Mouse (Mus musculus) testis, adult 2 months (tissue): Measurements from ENCODE around the gene 2310050C09Rik.

ENCODE experiments used
- CTCF ChIP-seq: fragments of 200-500 bp; IDR thresholded peaks from 2 replicates; pipeline ENCODE4 v1.5.1; 2012; ENCODE audit warnings: low read depth, mild to moderate bottlenecking, inconsistent platforms, low read length, moderate library complexity; ENCODE audit not compliant: control insufficient read depth, insufficient read depth, insufficient replicate concordance
- POLR2A ChIP-seq: fragments of 200-500 bp; IDR thresholded peaks from 2 replicates; pipeline ENCODE4 v1.6.1; 2012; ENCODE audit warnings: low read depth, mild to moderate bottlenecking, inconsistent platforms, low read length, moderate library complexity; ENCODE audit not compliant: control insufficient read depth

GRCm38 (mm10) chr3:92894063-92894462 lies 24.0 kb upstream of the 2310050C09Rik start:
- no peak for TF ChIP-seq CTCF
- no peak for TF ChIP-seq POLR2A
